Mouse (Mus musculus): ENCODE data around the gene Kazn.

Gene Kazn

DNA sequence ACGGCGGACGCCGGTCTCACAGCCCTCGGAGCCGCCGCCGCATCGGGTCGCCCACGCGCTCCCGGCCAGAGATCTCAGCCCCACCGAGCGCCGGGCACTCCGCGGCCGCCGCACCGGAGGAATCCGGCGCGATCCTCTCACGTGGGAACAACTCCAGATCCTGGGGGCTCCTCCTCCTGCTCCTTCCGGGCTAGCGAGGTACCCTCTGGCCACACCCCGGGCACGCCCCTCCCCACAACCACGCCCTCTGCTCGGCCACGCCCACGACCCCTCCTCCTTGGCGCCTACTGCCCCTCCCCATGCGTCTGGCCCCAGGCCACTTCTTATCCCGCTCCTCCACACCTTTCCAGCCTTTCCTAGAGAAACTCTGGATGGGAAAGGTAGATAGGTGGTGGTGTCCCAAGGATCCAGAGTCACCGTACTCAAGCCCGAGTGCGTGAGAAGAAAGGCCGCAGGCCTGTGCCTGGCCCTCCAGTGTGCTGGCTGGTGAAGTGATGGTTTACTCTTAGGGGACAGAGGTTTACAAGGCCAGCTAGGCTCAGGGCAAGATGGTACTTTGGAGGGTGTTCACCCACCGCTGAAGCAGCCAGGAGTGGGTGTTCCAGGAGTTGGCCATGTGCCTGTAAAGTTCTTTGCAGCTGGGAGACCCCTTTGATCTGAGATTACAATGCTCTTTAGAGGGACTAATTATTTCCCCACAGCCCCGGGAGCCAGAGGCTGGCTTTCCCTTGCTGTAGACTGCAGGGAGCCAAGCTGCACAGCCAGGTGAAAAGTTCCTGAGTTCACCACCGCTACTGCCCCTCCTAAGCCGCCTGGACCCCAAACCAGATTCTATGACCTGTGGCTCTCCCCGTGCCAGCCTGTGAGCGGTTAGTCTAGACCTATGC is at the start of gene Kazn:
Gene Kazn, minus strand, starts transcription at position 162 of the 887 bp plus-strand sequence.
- in situ Hi-C loops (cut with MboI; ENCODE audit: low sequenced_read_pairs), result loop anchor here (10.0 kb wide), 1 partner anchor 75 kb away; no protein-coding TSS in a partner anchor

DNA sequence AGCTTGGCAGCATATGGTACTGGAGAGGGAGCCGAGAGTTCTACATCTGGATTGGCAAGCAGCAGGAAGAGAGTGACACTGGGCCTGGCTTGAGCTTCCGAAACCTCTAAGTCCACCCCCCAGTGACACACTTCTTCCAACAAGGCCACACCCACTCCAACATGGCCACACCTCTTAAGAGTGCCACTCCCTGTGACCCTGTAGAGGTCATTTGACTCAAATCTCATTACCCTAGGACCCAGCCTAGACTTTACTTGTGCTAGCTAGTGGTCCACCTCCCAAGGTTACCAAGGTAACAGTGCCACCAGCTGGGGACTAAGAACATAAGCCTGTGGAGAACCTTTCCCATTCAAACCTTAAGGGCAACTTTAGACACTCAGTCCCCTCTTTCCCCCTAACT is 46.3 kb upstream of the Kazn start:
- in situ Hi-C loops (cut with MboI; ENCODE audit: low sequenced_read_pairs), result no loop called here

DNA sequence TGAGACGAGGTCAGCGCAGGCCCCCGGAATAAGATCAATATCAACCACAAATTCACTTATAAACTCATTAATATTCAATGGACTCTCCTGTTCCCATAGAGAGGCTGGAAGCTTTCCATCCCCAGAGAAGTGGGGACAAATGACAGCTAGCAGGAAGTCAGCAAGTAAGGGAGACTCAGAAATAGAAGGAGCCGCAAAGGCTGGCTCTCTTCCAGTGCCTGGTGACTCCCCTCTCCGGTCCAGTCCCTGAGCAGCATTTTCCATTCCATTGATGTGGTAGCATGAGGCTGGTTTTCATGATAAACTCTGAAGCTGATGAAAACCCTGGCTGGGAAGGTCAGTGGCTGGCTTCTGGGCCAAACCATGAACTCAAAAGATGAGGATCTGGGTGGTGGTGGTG is 44.7 kb upstream of the Kazn start:
- in situ Hi-C loops (cut with MboI; ENCODE audit: low sequenced_read_pairs), result no loop called here

DNA sequence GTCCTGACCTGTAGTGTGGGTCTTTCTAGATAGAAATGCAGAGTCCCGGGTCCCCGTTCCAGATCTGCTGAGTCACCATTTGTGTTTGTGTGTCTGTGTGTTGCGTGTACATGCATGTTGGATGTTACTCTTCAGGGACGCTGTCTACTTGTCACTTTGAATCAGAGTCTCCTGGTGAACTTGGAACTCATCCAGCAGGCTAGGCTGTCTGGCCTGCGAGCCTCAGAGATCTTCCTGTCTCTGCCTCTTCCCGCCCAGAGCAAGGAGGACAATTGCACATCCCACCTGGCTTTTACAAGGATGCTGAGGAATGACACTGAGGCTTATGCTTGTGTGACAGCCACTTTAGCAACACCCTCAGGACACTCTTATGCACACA is 39.0 kb upstream of the Kazn start:
- in situ Hi-C loops (cut with MboI; ENCODE audit: low sequenced_read_pairs), result no loop called here

DNA sequence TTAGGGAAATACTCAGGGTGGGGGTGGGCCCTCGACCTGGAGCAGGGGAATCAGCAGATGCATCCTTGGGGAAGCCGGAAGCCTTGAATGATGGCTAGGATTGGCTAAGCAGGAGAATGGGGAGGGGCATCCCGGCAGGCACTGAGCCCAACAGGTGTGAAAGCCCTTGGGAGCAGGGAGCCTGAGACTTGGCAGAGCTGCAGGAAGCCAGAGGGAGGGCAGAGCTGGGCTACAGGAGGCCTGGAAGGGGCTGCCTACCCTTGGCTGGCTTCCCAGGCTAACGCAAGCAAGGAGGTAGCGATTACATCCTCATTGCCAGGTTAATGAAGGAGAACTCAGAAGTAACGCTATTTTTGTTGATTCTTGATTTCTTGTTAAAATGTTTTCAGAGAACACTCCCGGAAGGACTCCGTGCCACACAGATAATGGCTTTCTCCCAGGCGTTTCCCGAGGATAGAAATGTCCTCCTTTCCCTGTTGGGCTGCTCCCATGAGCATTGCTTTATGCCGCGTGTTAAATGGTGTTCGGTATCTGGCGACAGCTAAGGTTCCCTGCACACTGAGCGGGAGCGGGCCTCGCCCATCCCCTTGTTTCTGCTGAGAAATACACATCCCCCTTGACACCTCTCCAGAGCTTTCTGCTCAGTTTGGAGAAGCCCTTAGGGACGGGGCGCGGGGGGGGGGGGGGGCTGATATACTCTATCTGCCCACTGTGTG is 38.4 kb upstream of the Kazn start:
- in situ Hi-C loops (cut with MboI; ENCODE audit: low sequenced_read_pairs), result no loop called here

DNA sequence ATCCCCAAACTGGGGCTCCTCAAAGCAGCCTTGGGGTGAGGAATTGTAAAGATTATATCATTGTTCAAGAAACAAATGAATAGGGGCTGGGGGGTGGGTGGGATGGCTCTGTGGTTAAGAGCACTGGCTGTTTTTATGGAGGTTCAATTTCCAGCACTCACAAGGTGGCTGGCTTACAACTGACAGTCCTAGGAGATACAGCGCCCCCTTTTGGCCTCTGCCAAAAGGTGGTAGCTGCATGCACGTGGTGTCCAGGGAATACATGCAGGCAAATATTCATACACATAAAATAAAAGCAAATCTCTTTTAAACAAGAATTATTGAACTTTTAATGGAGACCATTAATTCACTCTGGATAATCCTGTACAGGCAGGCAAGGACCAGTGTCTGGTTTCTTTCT is 36.0 kb upstream of the Kazn start:
- in situ Hi-C loops (cut with MboI; ENCODE audit: low sequenced_read_pairs), result no loop called here

DNA sequence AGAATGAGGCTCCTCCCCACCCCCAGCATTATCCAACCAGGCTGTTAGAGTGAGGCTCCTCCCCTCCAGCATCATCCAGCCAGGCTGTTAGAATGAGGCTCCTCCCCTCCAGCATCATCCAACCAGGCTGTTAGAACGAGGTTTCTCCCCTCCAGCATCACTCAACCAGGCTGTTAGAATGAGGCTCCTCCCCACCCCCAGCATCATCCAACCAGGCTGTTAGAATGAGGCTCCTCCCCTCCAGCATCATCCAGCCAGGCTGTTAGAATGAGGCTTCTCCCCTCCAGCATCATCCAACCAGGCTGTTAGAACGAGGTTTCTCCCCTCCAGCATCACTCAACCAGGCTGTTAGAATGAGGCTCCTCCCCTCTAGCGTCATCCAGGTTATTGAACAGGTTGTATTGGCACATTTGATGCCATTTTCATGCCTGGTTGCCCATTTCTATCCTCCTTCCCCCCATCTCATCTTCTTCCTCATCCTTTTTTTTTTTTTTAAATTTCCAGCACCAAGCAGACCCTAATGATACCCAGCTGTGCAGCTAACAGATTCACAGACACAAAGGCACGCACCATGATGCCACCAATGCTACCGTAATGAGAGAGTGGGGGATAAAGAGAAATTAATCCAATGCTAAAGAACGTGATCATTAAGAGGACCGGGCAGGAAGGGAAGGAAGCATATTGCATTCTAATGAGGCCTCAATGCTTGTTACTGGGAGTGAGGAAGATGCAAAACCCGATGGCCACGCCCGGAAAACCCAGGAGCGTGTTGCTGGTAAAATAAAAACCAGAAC is 35.4 kb upstream of the Kazn start:
- in situ Hi-C loops (cut with MboI; ENCODE audit: low sequenced_read_pairs), result loop anchor here (25.0 kb wide), 1 partner anchor 738 kb away; no protein-coding TSS in a partner anchor

DNA sequence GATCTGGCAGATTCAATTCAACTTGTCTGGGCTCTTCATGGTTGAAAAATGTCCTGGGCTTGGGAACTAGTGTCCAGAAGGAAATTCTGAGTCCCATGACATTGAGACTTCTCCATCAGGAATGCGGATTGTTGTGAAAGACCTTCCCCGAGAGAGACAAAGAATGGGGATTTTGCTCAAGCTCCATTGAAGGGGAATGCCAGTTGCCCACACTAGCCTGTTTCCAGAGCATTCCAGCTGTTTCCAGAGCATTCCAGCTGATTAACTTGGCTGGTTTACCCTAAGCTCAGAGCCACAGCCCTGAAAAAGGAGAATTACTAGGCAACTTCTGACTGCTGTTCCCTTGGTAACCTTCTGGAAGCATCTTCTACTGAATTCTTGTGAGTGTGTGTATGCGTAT is 32.3 kb upstream of the Kazn start:
- in situ Hi-C loops (cut with MboI; ENCODE audit: low sequenced_read_pairs), result loop anchor here (25.0 kb wide), 1 partner anchor 741 kb away; no protein-coding TSS in a partner anchor

DNA sequence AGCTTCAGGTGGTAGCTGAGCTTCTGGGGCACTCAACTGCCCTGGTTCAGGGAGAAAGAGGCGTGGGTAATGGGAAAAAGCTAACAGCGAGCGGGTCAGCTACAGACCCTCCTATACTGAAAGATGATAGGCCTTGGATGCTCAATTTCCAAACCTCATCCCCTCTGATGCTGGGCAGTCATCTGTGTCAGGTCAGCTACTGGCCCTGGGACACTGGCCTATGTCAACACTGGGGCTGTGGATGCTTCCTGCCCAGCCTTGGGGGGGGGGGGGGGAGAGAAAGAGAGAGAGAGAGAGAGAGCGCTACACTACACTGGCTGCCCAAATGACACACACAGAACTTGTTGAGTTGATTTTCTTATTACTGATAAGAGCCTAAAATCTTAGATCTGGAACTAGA is 28.6 kb upstream of the Kazn start:
- in situ Hi-C loops (cut with MboI; ENCODE audit: low sequenced_read_pairs), result loop anchor here (25.0 kb wide), 1 partner anchor 744 kb away; no protein-coding TSS in a partner anchor

DNA sequence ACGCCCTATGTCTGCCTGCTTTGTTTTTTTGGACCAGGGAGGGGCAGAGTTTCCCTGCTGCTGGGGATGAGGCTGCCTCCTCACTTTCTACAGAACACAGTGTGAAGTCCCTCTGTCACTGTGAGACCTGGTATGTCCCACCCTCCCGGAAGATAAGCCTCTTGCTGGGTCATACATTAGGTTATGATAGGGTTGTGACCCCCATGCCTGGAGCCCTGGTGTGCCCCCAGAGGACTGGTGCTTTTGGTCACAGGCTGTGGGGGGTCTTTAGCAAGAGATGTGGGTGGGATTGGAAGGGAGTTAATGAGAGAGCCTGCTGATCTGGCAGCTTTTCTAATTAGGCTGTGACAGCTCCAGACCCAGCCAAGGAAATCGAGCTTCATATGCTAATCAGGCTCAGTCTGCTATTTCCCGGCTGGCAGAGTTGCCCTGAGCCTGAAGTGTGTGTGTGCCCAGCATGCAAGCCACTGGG is 28.2 kb upstream of the Kazn start:
- in situ Hi-C loops (cut with MboI; ENCODE audit: low sequenced_read_pairs), result loop anchor here (25.0 kb wide), 1 partner anchor 745 kb away; no protein-coding TSS in a partner anchor

DNA sequence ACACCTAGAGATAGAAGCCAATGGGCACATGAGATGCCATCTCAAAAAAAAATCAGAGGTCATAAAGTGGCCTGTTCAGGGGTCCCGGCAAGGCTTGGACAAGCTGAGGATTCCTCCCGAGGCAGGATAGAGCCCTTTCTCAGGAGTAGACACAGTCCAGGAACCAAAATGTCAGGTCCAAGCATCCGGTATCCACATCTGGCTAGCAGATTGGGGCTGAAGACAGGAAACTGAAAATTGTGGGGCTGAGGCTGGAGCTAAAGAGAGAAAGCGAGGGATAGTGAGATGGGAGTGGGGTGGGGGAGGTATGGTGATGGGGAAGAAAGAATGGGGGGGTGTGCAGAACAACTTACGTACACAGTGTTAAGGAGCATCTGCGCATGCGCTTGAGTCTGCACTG is 25.1 kb upstream of the Kazn start:
- in situ Hi-C loops (cut with MboI; ENCODE audit: low sequenced_read_pairs), result loop anchor here (25.0 kb wide), 1 partner anchor 748 kb away; no protein-coding TSS in a partner anchor

DNA sequence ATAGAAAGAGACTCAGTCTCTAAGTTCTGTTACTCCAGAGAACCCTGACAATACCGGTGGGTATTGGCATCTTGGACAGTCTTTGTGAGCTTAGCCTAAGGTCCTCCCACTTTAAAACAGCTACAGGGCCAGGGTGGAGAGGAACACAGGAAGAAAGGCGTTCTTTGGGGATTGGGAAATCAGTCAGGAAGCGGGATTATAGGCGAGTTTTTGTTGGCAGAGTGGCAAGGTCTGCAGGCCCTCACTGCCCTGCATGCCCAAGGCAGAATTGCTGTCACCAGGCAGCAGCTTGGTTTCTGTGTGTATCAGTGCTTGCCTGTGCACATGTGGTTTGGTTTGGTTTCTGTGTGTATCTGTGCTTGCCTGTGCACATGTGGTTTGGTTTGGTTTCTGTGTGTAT is 22.5 kb upstream of the Kazn start:
- in situ Hi-C loops (cut with MboI; ENCODE audit: low sequenced_read_pairs), result loop anchor here (25.0 kb wide), 1 partner anchor 751 kb away; no protein-coding TSS in a partner anchor

DNA sequence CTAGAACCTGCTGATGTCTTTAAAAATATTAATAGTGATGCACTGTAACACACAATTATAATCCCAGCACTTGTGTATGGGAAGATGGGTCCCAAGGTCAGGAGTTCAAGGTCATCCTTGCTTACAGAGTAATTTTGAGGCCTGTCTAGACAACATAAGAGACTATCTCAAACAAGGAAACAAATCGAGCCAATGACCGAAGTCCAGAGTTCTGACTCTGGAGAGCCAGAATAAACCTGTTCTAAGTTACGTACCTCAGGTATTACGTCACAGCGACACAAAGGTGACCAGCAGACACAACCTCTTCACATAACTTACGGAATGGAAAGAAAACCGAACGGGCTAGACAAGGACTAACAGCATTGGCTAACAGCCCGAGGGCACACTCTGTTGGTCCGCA is 19.5 kb upstream of the Kazn start:
- in situ Hi-C loops (cut with MboI; ENCODE audit: low sequenced_read_pairs), result loop anchor here (25.0 kb wide), 1 partner anchor 754 kb away; no protein-coding TSS in a partner anchor

DNA sequence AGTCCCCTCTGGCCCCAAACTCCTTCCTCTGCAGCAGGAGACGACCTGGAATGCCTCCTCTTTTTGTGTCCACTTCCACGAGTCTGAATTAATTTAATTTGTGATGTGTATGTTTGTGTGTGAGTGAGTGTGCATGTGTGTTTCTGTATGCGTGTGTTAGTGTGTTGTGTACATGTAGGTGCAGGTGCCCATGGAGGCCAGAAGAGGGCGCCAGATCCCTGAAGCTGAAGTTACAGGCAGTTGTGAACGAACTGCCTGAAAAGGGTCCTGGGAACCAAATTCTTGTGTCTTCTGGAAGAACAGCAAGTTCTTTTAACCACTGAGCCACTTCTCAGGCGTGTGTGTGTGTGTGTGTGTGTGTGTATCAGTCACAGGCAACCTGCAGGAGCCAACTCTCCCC is 14.9 kb upstream of the Kazn start:
- in situ Hi-C loops (cut with MboI; ENCODE audit: low sequenced_read_pairs), result loop anchor here (25.0 kb wide), 1 partner anchor 758 kb away; no protein-coding TSS in a partner anchor

DNA sequence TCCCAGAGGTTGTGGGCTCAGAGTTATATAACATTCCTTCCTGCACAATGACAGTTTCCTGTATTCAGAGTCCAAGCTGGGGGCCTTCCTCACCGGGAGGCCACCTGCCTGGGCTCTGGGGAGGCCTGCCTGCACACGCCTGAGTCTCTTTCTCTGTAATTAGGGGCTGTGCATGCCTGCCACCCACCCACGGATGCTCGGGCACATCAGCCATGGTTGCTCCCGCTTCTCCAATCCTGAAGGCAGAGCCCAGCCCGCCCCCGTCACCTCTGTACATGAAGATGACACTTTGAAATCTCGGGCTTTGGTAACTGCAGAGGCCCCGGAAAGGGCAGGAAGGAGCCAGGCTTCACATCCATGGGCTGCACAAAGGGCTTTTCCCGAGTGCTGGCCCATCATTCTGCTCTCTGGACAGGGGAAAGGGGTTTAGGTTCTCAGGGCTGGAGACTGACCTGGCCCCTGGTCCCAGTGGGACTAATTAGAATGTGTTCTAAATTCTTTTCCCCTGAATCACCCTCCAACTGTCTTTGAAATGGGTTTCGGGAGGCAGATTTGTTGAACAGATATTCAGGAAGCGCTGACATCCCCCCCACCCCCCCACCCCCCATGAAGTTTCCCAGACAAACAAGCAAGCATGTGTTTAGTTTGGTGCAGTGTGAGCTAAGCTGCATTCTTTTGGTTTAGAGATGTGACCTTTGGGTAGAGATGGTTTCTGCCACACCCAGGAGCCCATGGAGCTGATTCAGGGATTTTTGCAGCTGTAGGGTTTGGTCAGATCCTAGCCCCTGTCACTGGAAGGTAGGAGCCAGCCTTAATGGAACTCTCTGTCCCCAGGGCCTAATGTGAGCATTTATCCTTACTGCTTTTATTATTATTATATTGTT is 12.5 kb upstream of the Kazn start:
- in situ Hi-C loops (cut with MboI; ENCODE audit: low sequenced_read_pairs), result loop anchor here (25.0 kb wide), 1 partner anchor 761 kb away; no protein-coding TSS in a partner anchor

DNA sequence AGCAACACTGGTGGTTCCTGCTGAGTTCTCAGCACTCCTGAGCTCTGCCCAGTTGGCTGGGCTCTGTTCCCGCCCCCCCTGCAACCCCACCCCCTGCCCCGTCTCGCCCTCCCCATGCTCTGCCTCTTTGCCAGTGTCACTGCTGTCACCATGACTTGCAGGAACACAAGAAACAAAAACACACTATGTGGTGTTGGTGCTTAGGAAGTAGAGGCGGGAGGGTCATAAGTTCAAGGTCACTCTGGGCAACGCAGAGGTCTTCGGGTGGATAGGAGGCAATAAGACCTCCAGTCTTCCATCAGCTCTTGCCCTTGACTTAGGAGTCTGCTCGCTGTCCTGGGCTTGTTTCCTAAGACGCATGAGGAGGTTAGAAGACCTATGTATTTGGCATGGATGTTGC is 10.9 kb upstream of the Kazn start:
- in situ Hi-C loops (cut with MboI; ENCODE audit: low sequenced_read_pairs), result loop anchor here (25.0 kb wide), 1 partner anchor 762 kb away; no protein-coding TSS in a partner anchor

DNA sequence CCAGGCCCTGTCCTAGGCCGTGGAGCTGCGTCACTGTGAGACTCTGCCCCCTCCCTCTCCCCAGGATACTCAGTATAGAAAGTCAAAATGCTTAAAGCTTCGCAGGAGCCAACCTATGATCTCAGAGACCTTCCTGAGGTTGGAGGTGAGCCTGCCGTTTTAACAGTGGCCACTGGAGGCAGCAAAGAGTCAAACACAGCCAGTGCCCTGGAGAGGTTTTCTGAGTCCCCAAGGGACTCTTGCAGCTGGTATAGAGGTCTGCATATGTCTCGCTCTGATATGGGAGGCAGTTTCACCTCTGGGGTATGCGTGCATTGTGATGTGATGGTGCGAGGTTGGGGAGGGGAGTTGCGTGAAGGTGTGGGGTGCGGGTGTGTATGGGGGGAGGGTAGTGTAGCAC is 10.2 kb upstream of the Kazn start:
- in situ Hi-C loops (cut with MboI; ENCODE audit: low sequenced_read_pairs), result no loop called here

DNA sequence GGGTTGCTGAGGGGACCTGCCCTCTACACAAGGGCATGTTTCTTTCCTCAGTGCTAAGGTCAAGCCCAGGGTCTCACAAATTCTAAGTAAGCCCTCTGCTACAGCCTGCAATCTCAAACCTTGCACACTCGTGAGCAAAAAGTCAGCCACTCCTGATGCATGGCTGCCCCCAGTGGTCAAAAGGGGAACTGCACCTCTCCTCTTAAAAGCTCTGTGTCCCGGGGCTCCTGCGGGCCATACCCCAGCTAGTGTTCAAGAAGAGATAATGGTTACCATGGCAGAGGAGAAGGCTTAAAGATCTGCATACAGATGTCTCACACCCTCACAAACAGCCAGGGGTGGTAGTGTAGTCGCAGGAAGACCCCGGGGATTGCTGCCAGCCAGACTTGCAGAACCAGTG is 9.2 kb upstream of the Kazn start:
- in situ Hi-C loops (cut with MboI; ENCODE audit: low sequenced_read_pairs), result no loop called here

DNA sequence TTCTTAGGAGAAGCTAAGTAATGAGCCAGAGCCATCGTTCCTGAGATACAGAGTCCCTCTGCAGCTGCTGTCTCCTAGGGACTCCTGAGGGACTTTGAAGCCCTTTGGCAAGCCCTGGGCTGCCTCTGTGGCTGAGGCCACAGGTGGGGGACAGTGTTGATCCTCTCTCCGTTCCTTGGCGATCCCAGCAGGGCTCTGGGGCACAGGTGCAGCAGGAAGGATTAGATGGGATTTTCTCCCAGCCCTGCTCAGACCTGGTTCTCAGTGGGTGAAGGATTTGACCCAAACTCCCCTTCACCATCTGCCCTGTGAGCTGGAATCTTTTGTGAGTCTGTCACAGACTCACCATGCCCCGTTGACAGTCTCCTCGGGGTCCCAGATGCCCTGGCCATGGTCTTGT is 7.5 kb upstream of the Kazn start:
- in situ Hi-C loops (cut with MboI; ENCODE audit: low sequenced_read_pairs), result no loop called here

DNA sequence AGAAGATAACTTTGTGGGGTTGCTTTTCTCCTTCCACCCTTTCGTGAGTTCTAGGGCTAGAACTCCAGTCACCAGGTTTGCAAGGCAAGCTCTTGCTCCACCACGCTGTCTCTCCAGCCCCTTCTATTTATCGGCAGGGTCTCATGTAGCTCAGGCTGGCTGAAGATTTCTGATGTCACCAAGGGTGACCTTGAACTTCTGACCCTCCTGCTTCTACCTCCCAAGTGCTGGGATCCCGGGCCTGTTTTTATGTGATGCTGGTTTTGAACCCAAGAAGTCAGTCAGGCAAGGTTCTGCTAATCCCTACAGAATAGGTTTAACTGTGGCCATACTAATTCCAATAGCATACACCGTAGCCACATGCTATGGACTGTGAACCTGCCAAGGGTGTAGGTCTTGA is 5.4 kb upstream of the Kazn start:
- in situ Hi-C loops (cut with MboI; ENCODE audit: low sequenced_read_pairs), result no loop called here
